In genomic region chr13:106947583-106947982, GRCm38 (mm10) we compare ENCODE assay signal across 8 mouse cellular contexts. TPM values are rescaled to one million over a fixed set of nuclear protein-coding genes. Genes with fewer than 3 reads are reported as not detected.
DNase-seq lines count a peak whose midpoint lies in the region; ATAC-seq and TF ChIP-seq lines count a peak whose summit lies in the region.

No protein-coding gene starts in this region.

- TF ChIP-seq CTCF in testis, adult 2 months (IDR thresholded peaks at IDR 0.05; ENCODE audit: control insufficient read depth, insufficient read depth, insufficient replicate concordance, low read depth, low read length) = no peak

- peak overlapping the region; percentile 97 for H3K4me3 ChIP-seq in erythroblast, embryonic 14.5 days (replicated peaks)
- peak overlapping the region; percentile 96 for H3K4me3 ChIP-seq in testis, adult 2 months (ENCODE audit: control insufficient read depth, low read depth, low read length)
- peak overlapping the region; percentile 96 for H3K4me3 ChIP-seq in liver, embryonic 12.5 days

- peak overlapping the region; percentile 92 for H3K9ac ChIP-seq in liver, embryonic 12.5 days

- peaks cover 42% of the 10 kb centered on the region for H3K36me3 ChIP-seq in erythroblast, embryonic 14.5 days (ENCODE audit: control insufficient read depth)
- no peaks in the 10 kb centered on the region; the same call in 1 of the 2 replicates for H3K36me3 ChIP-seq in testis, adult 2 months (ENCODE audit: control insufficient read depth, insufficient read depth, low read length)
- peaks cover 38% of the 10 kb centered on the region for H3K36me3 ChIP-seq in liver, embryonic 12.5 days

- WGBS in liver, embryonic 12.5 days (ENCODE audit: insufficient replicate concordance) = under 1% methylated on average over 6 of the region's 6 CpGs

- peaks cover 5% of the 10 kb centered on the region; the same call in 1 of the 2 replicates for H3K27me3 ChIP-seq in erythroblast, embryonic 14.5 days (ENCODE audit: control insufficient read depth)
- no peaks in the 10 kb centered on the region for H3K27me3 ChIP-seq in testis, adult 2 months (ENCODE audit: control insufficient read depth, insufficient read depth, low read length)
- H3K27me3 ChIP-seq in liver, embryonic 12.5 days (replicated peaks) = no peaks in the 10 kb centered on the region

- peaks cover 34% of the 10 kb centered on the region for H3K4me1 ChIP-seq in erythroblast, embryonic 14.5 days (ENCODE audit: control insufficient read depth)
- H3K4me1 ChIP-seq in testis, adult 2 months (ENCODE audit: control insufficient read depth, insufficient read depth, low read length) = peaks cover 6% of the 10 kb centered on the region
- H3K4me1 ChIP-seq in liver, embryonic 12.5 days = peaks cover 31% of the 10 kb centered on the region

- H3K27ac ChIP-seq in testis, adult 2 months (ENCODE audit: control insufficient read depth, insufficient read depth, low read depth, low read length) = no peak overlapping the region
- H3K27ac ChIP-seq in liver, embryonic 12.5 days = peak overlapping the region; percentile 72; the same call in 1 of the 2 replicates

- H3K9me3 ChIP-seq in erythroblast, embryonic 14.5 days (ENCODE audit: control insufficient read depth, low read length) = no peaks in the 10 kb centered on the region
- H3K9me3 ChIP-seq in liver, embryonic 12.5 days (replicated peaks) = no peaks in the 10 kb centered on the region

- no peak for TF ChIP-seq POLR2A in testis, adult 2 months (IDR thresholded peaks at IDR 0.05; ENCODE audit: control insufficient read depth, low read depth, low read length)

- no peak for DNase-seq in testis, postnatal 10 days (ENCODE audit: low spot score)
- DNase-seq in cerebellum, postnatal 14 days = no peak
- no peak for DNase-seq in right cerebral cortex, adult 18-20 months
- no peak for DNase-seq in retina, postnatal 1 day

- ATAC-seq in erythroblast, adult 5-6 weeks (replicated peaks; ENCODE audit: low FRiP score, poor library complexity, severe bottlenecking) = no peak
- no peak for ATAC-seq in liver, embryonic 12.5 days

- H3K4me2 ChIP-seq in liver, embryonic 12.5 days = peak overlapping the region; percentile 86

RNA-seq across cellular contexts. Expression of gene Dimt1, which starts 0.7 kb away (rescaled TPM):
- polyA plus RNA-seq in erythroblast, embryonic 14.5 days (2012) = 1.1 TPM in 2 replicates
- total RNA-seq in erythroblast, adult 5-6 weeks (2015; ENCODE audit: low replicate concordance) = 7.1 and 12.1 TPM in 2 replicates
- 3.3 and 7.1 TPM in 2 replicates for total RNA-seq in erythroblast, adult 5-6 weeks (2017; ENCODE audit: low replicate concordance)
- polyA plus RNA-seq in testis, adult 2 months (2012; rRNA removed) = 5.2 and 6.1 TPM in 2 replicates
- 33.4 and 33.6 TPM in 2 replicates for polyA plus RNA-seq in liver, embryonic 12.5 days (2016; fragmentation: Nextera tagmentation; extraction: Ambion mirVana)

RNA-seq across cellular contexts. Expression of gene Ipo11, which starts 10.8 kb away (rescaled TPM):
- 0.86 and 1.5 TPM in 2 replicates for polyA plus RNA-seq in erythroblast, embryonic 14.5 days (2012)
- total RNA-seq in erythroblast, adult 5-6 weeks (2015; ENCODE audit: low replicate concordance) = 22.9 and 28.8 TPM in 2 replicates
- 14.8 and 16.0 TPM in 2 replicates for total RNA-seq in erythroblast, adult 5-6 weeks (2017; ENCODE audit: low replicate concordance)
- polyA plus RNA-seq in testis, adult 2 months (2012; rRNA removed) = 11.7 and 11.9 TPM in 2 replicates
- 61.4 and 65.9 TPM in 2 replicates for polyA plus RNA-seq in liver, embryonic 12.5 days (2016; fragmentation: Nextera tagmentation; extraction: Ambion mirVana)
